Mouse (Mus musculus) lung, embryonic 14.5 days (tissue): ENCODE data around the gene Gm3072. TPM values are rescaled to one million over a fixed set of nuclear protein-coding genes. Genes with fewer than 3 reads are reported as not detected.
"Not testable (repeated sequence)": the region's sequence is repeated elsewhere in the genome, so short reads cannot be mapped to it uniquely, and the experiment has no call there.

Source experiments
- ATAC-seq: fragments of 200-750 bp; cut with Nextera tagmentation; 2 replicates; pipeline ENCODE4 v1.8.0; 2017; ENCODE audit warnings: mild to moderate bottlenecking, moderate TSS enrichment, moderate library complexity; ENCODE audit not compliant: insufficient read depth
- DNase-seq: peaks from one replicate; pipeline ENCODE4 v3.0.0-alpha.2; 2015
- H3K27ac ChIP-seq: fragments of 300-500 bp; sonication (generic); 2 replicates; pipeline ENCODE4 v1.5.1; 2014; ENCODE audit warnings: low read depth, mild to moderate bottlenecking, moderate library complexity
- H3K27me3 ChIP-seq: fragments of 300-500 bp; sonication (generic); 2 replicates; pipeline ENCODE4 v1.6.1; 2014; ENCODE audit warnings: low read length, control low read depth; ENCODE audit not compliant: insufficient read depth
- H3K36me3 ChIP-seq: fragments of 300-500 bp; sonication (generic); 2 replicates; pipeline ENCODE4 v1.6.1; 2014; ENCODE audit warnings: control low read depth; ENCODE audit not compliant: insufficient read depth
- H3K4me1 ChIP-seq: fragments of 300-500 bp; sonication (generic); 2 replicates; pipeline ENCODE4 v1.6.1; 2014; ENCODE audit warnings: antibody characterized with exemption, control low read depth; ENCODE audit not compliant: insufficient read depth
- H3K4me2 ChIP-seq: fragments of 300-500 bp; sonication (generic); 2 replicates; pipeline ENCODE4 v1.6.1; 2014; ENCODE audit warnings: mild to moderate bottlenecking
- H3K4me3 ChIP-seq: fragments of 300-500 bp; sonication (generic); 2 replicates; pipeline ENCODE4 v1.5.1; 2014; ENCODE audit warnings: low read depth, low read length
- H3K9ac ChIP-seq: fragments of 300-500 bp; sonication (generic); 2 replicates; pipeline ENCODE4 v1.6.1; 2014
- H3K9me3 ChIP-seq: fragments of 300-500 bp; sonication (generic); 2 replicates; pipeline ENCODE4 v1.6.1; 2016; ENCODE audit warnings: low read depth, low read length, control low read depth
- WGBS: fragments of 180-500 bp; shearing (Covaris S2); extraction: QIAGEN DNeasy Blood & Tissue Kit; methylation state at CpG from one replicate; pipeline ENCODE4 v1.1.7; 2014; 5-methylcytosine and 5-hydroxymethylcytosine counted together
- polyA plus RNA-seq: library from polyadenylated mRNA; unstranded; fragments of >200 nt; fragmentation: Nextera tagmentation; extraction: Ambion mirVana; gene quantifications from 2 replicates; pipeline ENCODE4 v1.2.1, GENCODE M21; 2014

The Gm3072 gene
- polyA plus RNA-seq = not detected in 2 replicates

- not testable (repeated sequence) for H3K9ac ChIP-seq, H3K9me3 ChIP-seq, H3K4me3 ChIP-seq, H3K4me2 ChIP-seq, H3K36me3 ChIP-seq, H3K27ac ChIP-seq, ATAC-seq, H3K27me3 ChIP-seq, DNase-seq, H3K4me1 ChIP-seq
- 82% methylated on average over 1 of the region's 2 CpGs for WGBS
Measured at GRCm38 (mm10) chr14:41624512-41624911, at the start of gene Gm3072. Gm3072 (minus strand) TSS chr14:41624612.

GRCm38 (mm10) chr14:41648176-41648575 lies 23.8 kb upstream of the Gm3072 start:
- DNase-seq, H3K4me3 ChIP-seq, H3K27ac ChIP-seq, ATAC-seq, H3K4me1 ChIP-seq, H3K9me3 ChIP-seq, H3K36me3 ChIP-seq, H3K27me3 ChIP-seq, H3K9ac ChIP-seq, H3K4me2 ChIP-seq: not testable (repeated sequence)
- WGBS = 76% methylated on average over 2 of the region's 2 CpGs

GRCm38 (mm10) chr14:41646387-41646786 lies 22.0 kb upstream of the Gm3072 start, which contains the start of gene Gm3676:
Gm3676 (minus strand) TSS chr14:41646487.
- ATAC-seq, H3K9me3 ChIP-seq, H3K9ac ChIP-seq, H3K27ac ChIP-seq, H3K4me1 ChIP-seq, H3K27me3 ChIP-seq, DNase-seq, H3K4me2 ChIP-seq, H3K36me3 ChIP-seq, H3K4me3 ChIP-seq: not testable (repeated sequence)
- no CpG with 5 or more reads among the region's 1 CpGs for WGBS

- H3K9me3 ChIP-seq, H3K36me3 ChIP-seq, H3K4me1 ChIP-seq, ATAC-seq, H3K9ac ChIP-seq, H3K4me2 ChIP-seq, DNase-seq, H3K27me3 ChIP-seq, H3K27ac ChIP-seq, H3K4me3 ChIP-seq: not testable (repeated sequence)
- 92% methylated on average over 9 of the region's 11 CpGs for WGBS
Measured at GRCm38 (mm10) chr14:41630144-41630543, 5.7 kb upstream of the Gm3072 start.

- WGBS = 89% methylated on average over 4 of the region's 5 CpGs
- ATAC-seq, H3K4me2 ChIP-seq: not testable (repeated sequence)
Measured at GRCm38 (mm10) chr14:41622535-41622934, 1.9 kb downstream of the Gm3072 start.

GRCm38 (mm10) chr14:41610690-41611089 lies 13.7 kb downstream of the Gm3072 start:
- not testable (repeated sequence) for H3K9me3 ChIP-seq, H3K27ac ChIP-seq, H3K9ac ChIP-seq, H3K36me3 ChIP-seq, ATAC-seq, H3K27me3 ChIP-seq, H3K4me2 ChIP-seq, DNase-seq, H3K4me1 ChIP-seq, H3K4me3 ChIP-seq
- WGBS = 83% methylated on average over 1 of the region's 1 CpGs

More at GRCm38 (mm10) chr14:41622535-41622934, 1.9 kb downstream of the Gm3072 start:
- not testable (repeated sequence) for H3K27me3 ChIP-seq, H3K27ac ChIP-seq, H3K9me3 ChIP-seq, H3K9ac ChIP-seq, H3K36me3 ChIP-seq, DNase-seq, H3K4me3 ChIP-seq, H3K4me1 ChIP-seq

GRCm38 (mm10) chr14:41600935-41601334 lies 23.5 kb downstream of the Gm3072 start:
- H3K9me3 ChIP-seq = not testable (repeated sequence)
- 97% methylated on average over 15 of the region's 15 CpGs for WGBS

GRCm38 (mm10) chr14:41586346-41586745 lies 38.1 kb downstream of the Gm3072 start:
- not testable (repeated sequence) for DNase-seq, H3K4me2 ChIP-seq, H3K9me3 ChIP-seq, H3K27ac ChIP-seq, ATAC-seq, H3K27me3 ChIP-seq, H3K4me1 ChIP-seq, H3K9ac ChIP-seq, H3K4me3 ChIP-seq, H3K36me3 ChIP-seq
- 76% methylated on average over 1 of the region's 1 CpGs for WGBS

More at GRCm38 (mm10) chr14:41600935-41601334, 23.5 kb downstream of the Gm3072 start:
- H3K4me3 ChIP-seq, H3K9ac ChIP-seq, H3K4me1 ChIP-seq, H3K4me2 ChIP-seq, ATAC-seq, H3K27me3 ChIP-seq, H3K27ac ChIP-seq, H3K36me3 ChIP-seq, DNase-seq: not testable (repeated sequence)

- not testable (repeated sequence) for H3K36me3 ChIP-seq, ATAC-seq, H3K9me3 ChIP-seq, H3K4me2 ChIP-seq, H3K27ac ChIP-seq, DNase-seq, H3K9ac ChIP-seq, H3K27me3 ChIP-seq, H3K4me1 ChIP-seq, H3K4me3 ChIP-seq
- WGBS = no CpG with 5 or more reads among the region's 1 CpGs
Measured at GRCm38 (mm10) chr14:41572911-41573310, 51.5 kb downstream of the Gm3072 start, which contains the start of gene 1700049E17Rik2. 1700049E17Rik2 (plus strand) TSS chr14:41573211.
